Mouse (Mus musculus) macrophage (primary cell): ENCODE data around the gene Gm11096. TPM values are rescaled to one million over a fixed set of nuclear protein-coding genes. Genes with fewer than 3 reads are reported as not detected.

ENCODE experiments used
- H3K27ac ChIP-seq: fragments of 350-480 bp; formaldehyde crosslinking; 2 replicates; pipeline ENCODE4 v1.9.0; 2021
- H3K36me3 ChIP-seq: fragments of 350-480 bp; formaldehyde crosslinking; 2 replicates; pipeline ENCODE4 v1.9.0; 2021; ENCODE audit errors: inconsistent target
- H3K4me3 ChIP-seq: fragments of 350-480 bp; formaldehyde crosslinking; 2 replicates; pipeline ENCODE4 v1.9.0; 2021; ENCODE audit errors: inconsistent target
- H3K79me2 ChIP-seq: fragments of 350-480 bp; formaldehyde crosslinking; 2 replicates; pipeline ENCODE4 v1.9.0; 2021; ENCODE audit errors: inconsistent target
- WGBS: methylation state at CpG from one replicate; pipeline ENCODE4 v1.1.7; 2026; ENCODE audit warnings: inconsistent platforms; ENCODE audit not compliant: missing documents; 5-methylcytosine and 5-hydroxymethylcytosine counted together
- polyA plus RNA-seq: library from polyadenylated mRNA; stranded (reverse); fragments of 250-400 nt; gene quantifications from 3 replicates; pipeline ENCODE4 v1.2.4, GENCODE M21; 2018; ENCODE audit warnings: inconsistent platforms
- total RNA-seq, 78 experiments: library from RNA; depleted of rRNA; stranded (reverse); fragments of 250-400 nt; gene quantifications; 1 replicate in 9 of 78; 2 replicates in 24 of 78; 3 replicates in 43 of 78; 4 replicates in 2 of 78; pipeline ENCODE4 v1.2.4; 2018; ENCODE audit warnings: inconsistent platforms in 56 of 78

Gene Gm11096
- not detected for total RNA-seq (2018; cell fraction: chromatin; rRNA removed)
- total RNA-seq (2018; cell fraction: cytosol; rRNA removed): not detected
- total RNA-seq (2018; cell fraction: nucleus; rRNA removed): not detected
- not detected in 3 replicates for polyA plus RNA-seq

- no peak within 1 kb of the TSS for H3K4me3 ChIP-seq
- H3K79me2 ChIP-seq: no peaks in the 10 kb centered on the region
- H3K36me3 ChIP-seq: 0 out of 2 replicates have a peak, but pooled peaks cover 6% of the 10 kb centered on the region
- no peak within 1 kb of the TSS for H3K27ac ChIP-seq
These were observed at the start of gene Gm11096 for GRCm38 (mm10) chr17:81441463-81441862. TSS of gene Gm11096 (plus strand) at chr17:81441763.

DNA sequence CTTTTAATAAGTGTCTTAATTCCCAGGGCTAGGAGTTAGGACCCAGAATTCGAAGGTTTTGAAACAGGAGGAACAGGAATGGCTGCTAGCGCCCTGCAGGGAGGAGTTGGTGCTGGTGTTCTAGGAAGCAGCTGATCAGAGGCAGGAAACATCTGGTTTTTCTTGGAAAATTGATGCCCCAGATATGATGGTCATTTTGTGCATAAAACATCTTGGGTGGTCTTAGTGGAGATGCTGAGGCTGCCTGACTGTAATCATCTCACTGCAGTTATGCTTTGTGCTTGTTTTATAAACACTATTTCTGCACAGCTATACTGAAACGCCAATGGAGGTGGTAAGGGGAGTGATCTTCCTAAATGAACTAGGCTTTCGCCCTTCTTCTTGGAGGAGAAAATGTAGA is 48.5 kb upstream of the Gm11096 start:
- WGBS: 55% methylated on average over 4 of the region's 4 CpGs
- Histone ChIP-seq H3K4me3 (no peak overlapping the region), H3K27ac (no peak overlapping the region), H3K36me3 (no peaks in the 10 kb centered on the region), H3K79me2 (no peaks in the 10 kb centered on the region)

DNA sequence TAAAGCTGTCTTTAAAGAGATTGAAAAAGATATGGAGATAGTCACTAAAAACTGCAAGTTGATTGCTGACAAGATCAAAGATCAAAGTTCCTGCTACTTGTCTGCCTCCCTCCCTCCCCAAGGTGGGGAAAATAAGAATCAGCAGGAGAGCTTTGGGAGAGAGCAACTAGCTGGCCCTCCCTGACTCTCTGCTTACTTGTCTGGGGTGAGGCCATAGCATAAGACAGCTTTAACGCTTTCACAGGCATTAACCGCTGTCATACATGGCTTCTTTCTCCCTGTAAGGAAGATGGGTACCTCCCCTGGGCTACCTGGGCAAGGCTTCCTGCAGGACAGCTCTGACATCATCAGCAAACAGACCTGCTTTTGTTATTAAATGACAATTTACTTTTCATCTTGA is 47.4 kb upstream of the Gm11096 start:
- Histone ChIP-seq H3K79me2 (no peaks in the 10 kb centered on the region), H3K27ac (no peak overlapping the region), H3K4me3 (no peak overlapping the region), H3K36me3 (no peaks in the 10 kb centered on the region)
- WGBS: 91% methylated on average over 2 of the region's 2 CpGs

GRCm38 (mm10) chr17:81397434-81397833 is 44.1 kb upstream of the Gm11096 start:
- H3K36me3 ChIP-seq: no peaks in the 10 kb centered on the region
- WGBS: 100% methylated on average over 1 of the region's 1 CpGs

DNA sequence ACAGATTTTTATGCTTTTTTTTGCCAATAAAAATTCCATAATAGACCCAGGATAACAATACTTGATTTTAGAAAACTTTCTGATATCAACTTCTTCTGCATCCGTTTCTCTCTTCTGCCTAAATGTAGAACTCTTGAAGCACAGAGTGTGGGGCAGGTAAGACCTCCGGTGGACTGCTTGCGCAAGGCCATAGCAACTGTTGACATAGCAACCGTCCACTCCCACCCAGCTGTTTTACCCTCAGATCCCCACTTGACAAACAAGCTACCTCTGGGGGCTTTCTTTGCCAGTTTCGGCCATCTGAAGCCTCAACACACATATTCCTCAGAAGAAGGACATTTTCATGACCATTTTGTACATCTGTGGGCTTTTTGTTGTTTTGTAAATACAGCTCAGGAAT is 41.2 kb upstream of the Gm11096 start:
- H3K79me2 ChIP-seq: no peaks in the 10 kb centered on the region
- H3K27ac ChIP-seq: no peak overlapping the region
- 91% methylated on average over 5 of the region's 5 CpGs for WGBS
- H3K4me3 ChIP-seq: no peak overlapping the region
- H3K36me3 ChIP-seq: no peaks in the 10 kb centered on the region; the same call in 1 of the 2 replicates

More at GRCm38 (mm10) chr17:81397434-81397833, 44.1 kb upstream of the Gm11096 start:
- no peak overlapping the region for H3K27ac ChIP-seq
- no peaks in the 10 kb centered on the region for H3K79me2 ChIP-seq
- H3K4me3 ChIP-seq: no peak overlapping the region

DNA sequence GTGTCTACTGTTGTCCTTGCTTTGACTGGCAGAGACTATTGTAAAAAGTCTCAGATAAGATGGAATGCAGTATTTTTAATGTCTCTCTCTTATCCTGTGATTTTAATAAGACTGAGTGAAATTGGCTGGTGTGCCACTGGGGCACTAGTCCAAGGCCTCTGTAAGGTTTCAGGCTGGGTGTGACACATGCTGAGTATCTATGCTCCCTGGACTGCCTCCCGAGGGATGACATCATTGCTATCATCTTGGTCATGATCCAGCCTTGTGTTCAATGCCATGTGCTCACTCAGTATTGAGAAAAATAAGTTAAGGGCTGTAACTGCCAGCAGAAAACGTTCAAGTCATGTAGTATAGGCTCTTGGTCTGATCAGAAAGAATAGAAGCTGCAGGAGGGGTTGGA is 38.9 kb upstream of the Gm11096 start:
- WGBS: 87% methylated on average over 2 of the region's 2 CpGs
- no peaks in the 10 kb centered on the region for H3K79me2 ChIP-seq
- no peak overlapping the region for H3K27ac ChIP-seq
- H3K4me3 ChIP-seq: no peak overlapping the region
- peaks cover 3% of the 10 kb centered on the region; the same call in 1 of the 2 replicates for H3K36me3 ChIP-seq

DNA sequence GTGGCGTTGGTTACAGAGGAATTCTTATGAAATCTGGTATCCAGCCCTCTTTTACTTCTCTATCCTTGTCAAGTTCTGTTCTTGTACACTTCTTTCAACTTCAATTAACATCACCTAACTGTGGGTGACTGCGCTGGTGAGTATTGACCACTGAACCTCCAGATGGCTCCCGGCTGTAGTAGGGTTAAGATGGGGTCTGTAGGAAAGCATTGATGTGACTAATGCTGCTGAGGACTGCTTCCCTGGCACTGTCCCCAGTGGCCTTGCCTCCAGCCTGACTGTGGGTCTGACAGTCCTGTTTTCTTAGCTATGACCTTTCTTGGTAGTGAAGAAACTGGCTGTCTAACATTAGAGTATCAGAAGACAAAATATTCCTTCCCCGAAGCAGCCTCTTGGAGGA is 38.4 kb upstream of the Gm11096 start:
- WGBS: 98% methylated on average over 4 of the region's 4 CpGs
- H3K36me3 ChIP-seq: peaks cover 8% of the 10 kb centered on the region; the same call in 1 of the 2 replicates
- H3K79me2 ChIP-seq: no peaks in the 10 kb centered on the region
- no peak overlapping the region for H3K4me3 ChIP-seq
- no peak overlapping the region for H3K27ac ChIP-seq

DNA sequence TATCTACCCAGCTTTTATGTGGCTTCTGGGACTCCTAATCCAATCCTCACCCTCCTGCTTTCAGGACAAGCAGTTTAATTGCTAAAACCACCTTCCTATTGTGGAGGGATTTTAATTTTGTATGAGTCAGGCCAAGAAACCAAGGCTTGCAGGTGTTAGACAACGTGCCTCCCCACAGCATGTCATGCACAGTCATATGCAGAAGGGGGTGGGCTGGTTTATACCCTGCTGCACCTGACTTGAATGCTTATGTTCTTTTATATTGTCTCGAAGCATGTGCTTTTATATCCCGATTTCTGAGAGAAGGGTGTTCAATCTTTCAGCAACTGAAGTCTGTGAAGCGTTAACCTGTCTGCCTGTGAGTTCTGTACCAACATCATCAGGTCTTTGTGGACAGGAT is 37.3 kb upstream of the Gm11096 start:
- Histone ChIP-seq H3K79me2 (no peaks in the 10 kb centered on the region), H3K27ac (no peak overlapping the region), H3K4me3 (no peak overlapping the region), H3K36me3 (peaks cover 11% of the 10 kb centered on the region; the same call in 1 of the 2 replicates)
- 89% methylated on average over 4 of the region's 4 CpGs for WGBS

DNA sequence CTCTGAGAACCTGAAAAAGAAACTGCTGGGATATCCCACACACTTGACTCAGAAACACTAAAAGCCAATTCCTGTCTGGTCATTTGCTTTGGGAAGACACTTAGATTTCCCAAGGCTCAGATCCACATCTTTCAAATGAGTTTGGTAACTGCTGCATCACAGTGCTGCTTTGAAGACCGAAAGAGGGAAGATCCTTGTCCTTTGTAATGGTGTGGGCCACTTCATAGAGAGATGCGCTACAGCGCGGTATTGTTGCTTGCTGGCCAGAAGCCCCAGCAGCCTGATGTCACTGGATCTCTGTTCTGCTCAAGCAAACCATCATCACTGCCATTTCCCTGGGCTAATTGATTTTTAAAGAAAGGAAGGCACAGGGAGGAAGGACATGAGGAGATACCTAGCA is 28.8 kb upstream of the Gm11096 start:
- no peaks in the 10 kb centered on the region for H3K79me2 ChIP-seq
- WGBS: 98% methylated on average over 4 of the region's 4 CpGs
- H3K27ac ChIP-seq: no peak overlapping the region
- peaks cover 7% of the 10 kb centered on the region; the same call in 1 of the 2 replicates for H3K36me3 ChIP-seq
- H3K4me3 ChIP-seq: no peak overlapping the region

DNA sequence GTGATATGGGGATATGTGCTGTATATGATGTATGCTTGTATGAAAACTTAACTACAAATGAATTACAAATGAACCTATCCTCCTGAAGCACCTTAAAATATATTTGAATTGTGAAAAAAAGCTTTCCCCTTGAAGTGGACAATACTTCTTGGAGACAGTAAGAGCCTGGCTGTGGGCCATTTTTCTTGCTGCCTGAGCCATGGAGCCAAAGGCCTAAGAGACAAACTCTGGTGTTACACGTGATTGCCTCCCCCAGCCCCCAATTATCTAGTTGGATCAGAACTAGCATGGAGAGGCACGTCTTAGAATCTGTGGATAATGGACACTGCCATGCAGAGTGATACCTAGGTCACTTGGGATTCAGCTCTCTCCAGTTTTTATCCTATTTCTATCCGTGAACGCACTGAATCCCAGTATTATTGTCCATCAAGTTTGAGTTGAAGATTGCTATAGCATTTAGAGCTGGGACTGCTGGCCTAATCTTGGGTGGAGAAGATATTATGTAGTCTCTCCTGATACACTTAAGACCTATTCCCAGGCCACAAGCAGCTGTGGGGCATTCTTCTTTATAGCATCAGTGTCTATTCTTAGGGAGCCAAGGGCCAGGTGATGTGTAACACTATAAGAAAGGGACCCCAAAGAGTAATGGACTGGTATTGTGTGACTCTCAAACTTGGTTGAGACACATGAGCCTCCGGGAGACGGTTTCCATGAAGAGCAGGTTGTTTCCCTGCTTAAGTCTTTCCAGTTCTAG is 25.0 kb upstream of the Gm11096 start:
- Histone ChIP-seq H3K4me3 (no peak overlapping the region), H3K79me2 (no peaks in the 10 kb centered on the region), H3K36me3 (no peaks in the 10 kb centered on the region), H3K27ac (no peak overlapping the region)
- WGBS: 98% methylated on average over 6 of the region's 6 CpGs

GRCm38 (mm10) chr17:81419802-81420459 is 21.6 kb upstream of the Gm11096 start:
- no peaks in the 10 kb centered on the region for H3K36me3 ChIP-seq
- no peak overlapping the region for H3K4me3 ChIP-seq
- no peaks in the 10 kb centered on the region for H3K79me2 ChIP-seq
- no peak overlapping the region for H3K27ac ChIP-seq
- WGBS: 60% methylated on average over 10 of the region's 10 CpGs

DNA sequence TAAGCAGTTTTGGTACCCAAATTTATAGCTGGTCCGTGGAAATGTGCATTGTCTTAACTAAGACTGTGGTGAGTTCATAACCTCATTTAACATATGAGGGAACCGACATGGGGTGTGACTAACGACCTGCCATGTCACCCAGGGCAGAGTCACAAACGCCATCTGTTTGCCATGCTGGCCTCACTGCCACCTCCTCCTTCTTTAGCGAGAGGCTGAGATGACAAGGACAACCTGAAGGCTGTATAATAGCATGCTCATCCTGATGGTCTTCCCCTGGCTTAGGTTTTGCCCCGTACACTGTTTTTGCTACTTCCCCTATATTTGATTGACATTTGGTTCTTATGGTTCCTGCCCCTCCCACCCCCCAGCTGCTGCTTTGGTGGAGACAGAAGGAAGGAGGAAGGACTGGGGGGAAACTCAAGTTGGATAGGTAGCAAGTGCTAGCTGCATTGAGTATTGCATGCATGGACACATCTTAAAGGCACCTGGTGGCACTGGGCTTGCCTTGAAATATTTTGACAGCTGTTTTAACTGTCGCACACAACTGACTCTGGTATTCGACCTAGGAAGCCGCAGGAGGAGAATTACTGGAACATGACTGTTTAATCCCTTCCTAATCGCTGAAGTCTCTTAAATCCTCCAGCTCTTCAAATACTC is 17.2 kb upstream of the Gm11096 start:
- Histone ChIP-seq H3K36me3 (peaks cover 8% of the 10 kb centered on the region; the same call in 1 of the 2 replicates), H3K4me3 (no peak overlapping the region), H3K27ac (no peak overlapping the region), H3K79me2 (no peaks in the 10 kb centered on the region)
- WGBS: 18% methylated on average over 10 of the region's 10 CpGs

DNA sequence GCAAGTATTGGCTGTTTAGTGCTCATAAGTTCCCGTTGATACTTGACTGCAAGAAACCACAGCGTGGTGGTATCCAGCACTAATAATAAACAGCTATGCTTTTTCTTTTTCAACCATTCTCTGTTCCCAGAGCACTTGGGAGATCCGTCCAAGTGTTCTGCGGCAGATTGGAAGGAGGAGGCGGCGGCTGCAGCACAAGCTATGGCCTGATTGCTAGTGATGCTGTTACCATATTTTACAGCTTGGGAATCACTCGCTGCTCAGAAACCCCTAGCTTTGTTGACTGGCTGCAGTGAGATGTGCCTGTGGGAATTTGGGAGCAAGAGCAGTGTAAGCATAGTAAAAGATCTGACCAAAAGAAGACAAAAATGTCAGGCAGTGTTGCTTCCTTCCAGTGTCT is 14.3 kb upstream of the Gm11096 start:
- Histone ChIP-seq H3K27ac (no peak overlapping the region), H3K4me3 (no peak overlapping the region), H3K36me3 (peaks cover 8% of the 10 kb centered on the region; the same call in 1 of the 2 replicates), H3K79me2 (no peaks in the 10 kb centered on the region)
- 89% methylated on average over 7 of the region's 7 CpGs for WGBS

- H3K4me3 ChIP-seq: no peak overlapping the region
- 72% methylated on average over 2 of the region's 2 CpGs for WGBS
- no peak overlapping the region for H3K27ac ChIP-seq
- H3K36me3 ChIP-seq: peaks cover 7% of the 10 kb centered on the region; the same call in 1 of the 2 replicates
- no peaks in the 10 kb centered on the region for H3K79me2 ChIP-seq
These were observed 8.8 kb upstream of the Gm11096 start for GRCm38 (mm10) chr17:81432733-81433132.

- Histone ChIP-seq H3K27ac (no peak overlapping the region), H3K79me2 (no peaks in the 10 kb centered on the region), H3K4me3 (no peak overlapping the region), H3K36me3 (peaks cover 6% of the 10 kb centered on the region; the same call in 1 of the 2 replicates)
- 58% methylated on average over 5 of the region's 5 CpGs for WGBS
These were observed 8.4 kb upstream of the Gm11096 start for GRCm38 (mm10) chr17:81433148-81433547.
